Mouse (Mus musculus): Measurements from ENCODE around the gene Gm4353. TPM values are rescaled to one million over a fixed set of nuclear protein-coding genes. Genes with fewer than 3 reads are reported as not detected.
A peak's percentile ranks its signal among the peaks of the same experiment; 100 is the strongest.

Gm4353 gene
- polyA plus RNA-seq, 2 experiments, result 0.51 to 0.57 TPM

DNA sequence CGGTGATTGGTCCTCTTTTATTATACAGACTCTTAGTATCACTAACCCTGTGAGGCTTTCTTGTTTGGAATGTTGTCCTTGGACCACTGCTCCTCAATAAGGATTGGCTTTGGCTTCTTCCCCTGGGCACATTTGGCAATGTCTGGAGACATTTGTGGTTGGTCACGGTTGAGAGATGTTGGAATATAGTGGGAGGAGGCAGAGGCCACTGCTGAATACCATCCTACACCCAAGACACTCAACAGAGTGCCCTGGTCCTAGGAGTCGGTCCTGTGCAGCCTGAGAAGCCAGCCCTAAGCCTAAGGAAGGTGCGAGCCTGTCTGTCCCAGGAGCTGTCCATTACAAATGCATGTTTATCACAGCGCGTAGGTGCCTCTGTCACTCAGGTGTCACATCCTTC is 27.1 kb upstream of the Gm4353 start:
- H3K9me3 ChIP-seq (ENCODE audit: control insufficient read depth, low read length), result no peaks in the 10 kb centered on the region
- H3K4me3 ChIP-seq (ENCODE audit: insufficient read depth in 1 of 2, low read depth in 2 of 2, low read length in 2 of 2), result no peak overlapping the region
- H3K27ac ChIP-seq, result no peak overlapping the region
- 71% methylated on average over 6 of the region's 6 CpGs for WGBS (ENCODE audit: insufficient replicate concordance)
- H3K9ac ChIP-seq (replicated peaks), result no peak overlapping the region
- ATAC-seq (ENCODE audit: insufficient read depth), result no peak
- H3K36me3 ChIP-seq (replicated peaks; ENCODE audit: control insufficient read depth, insufficient read depth, low read depth), result no peaks in the 10 kb centered on the region
- TF ChIP-seq EP300 (IDR thresholded peaks at IDR 0.05; ENCODE audit: low read depth), result no peak
- H3K4me2 ChIP-seq (ENCODE audit: low read depth), result no peak overlapping the region
- DNase-seq (ENCODE audit: low read depth in 3 of 3, low spot score in 3 of 3), result no peak
- H3K27me3 ChIP-seq (ENCODE audit: control insufficient read depth, insufficient read depth, low read length), result no peaks in the 10 kb centered on the region
- H3K4me1 ChIP-seq (replicated peaks; ENCODE audit: control insufficient read depth in 2 of 2, insufficient read depth in 2 of 2, low read length in 1 of 2), result no peaks in the 10 kb centered on the region

DNA sequence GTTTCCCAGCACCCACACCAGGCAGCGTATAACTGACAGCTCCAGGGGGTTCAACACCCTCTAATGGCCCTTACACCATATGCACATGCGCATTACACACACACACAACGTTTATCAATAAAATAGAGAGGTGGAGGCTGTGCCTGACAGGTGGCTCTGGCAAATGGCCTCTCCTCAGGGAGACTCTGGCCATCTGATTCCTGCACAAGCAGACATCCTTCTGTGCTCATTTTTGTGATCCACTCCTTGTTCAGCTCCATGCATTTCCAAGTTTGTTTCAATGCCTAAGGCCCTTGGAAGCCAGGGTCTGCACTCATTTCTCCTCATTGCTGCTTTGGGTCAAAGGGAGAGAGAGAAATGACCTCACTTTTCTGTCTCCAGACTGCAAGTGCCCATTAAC is 26.2 kb upstream of the Gm4353 start:
- no peak overlapping the region for H3K27ac ChIP-seq
- 58% methylated on average over 3 of the region's 3 CpGs for WGBS (ENCODE audit: insufficient replicate concordance)

DNA sequence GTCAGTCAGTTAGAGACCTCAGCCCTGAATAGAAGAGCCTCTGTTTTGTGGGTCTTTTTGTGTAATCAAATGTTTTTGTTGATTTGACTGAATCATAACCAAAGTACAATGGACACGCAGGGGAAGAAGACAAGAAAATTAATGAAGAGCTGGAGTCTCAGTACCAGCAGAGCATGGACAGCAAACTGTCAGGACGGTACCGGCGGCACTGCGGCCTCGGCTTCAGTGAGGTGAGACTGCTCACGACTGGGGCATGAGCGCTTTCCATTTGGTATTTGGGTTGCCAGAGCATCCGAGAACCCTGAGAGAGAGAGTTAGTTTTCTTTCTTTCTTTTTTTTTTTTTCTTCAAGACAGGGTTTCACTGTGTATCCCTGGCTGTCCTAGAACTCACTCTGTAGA is 18.7 kb upstream of the Gm4353 start:
- Histone ChIP-seq H3K9ac (replicated peaks) (no peak overlapping the region), H3K9me3 (ENCODE audit: control insufficient read depth, low read length) (no peaks in the 10 kb centered on the region), H3K27me3 (ENCODE audit: control insufficient read depth, insufficient read depth, low read length) (no peaks in the 10 kb centered on the region), H3K4me3 (ENCODE audit: insufficient read depth in 1 of 2, low read depth in 2 of 2, low read length in 2 of 2) (no peak overlapping the region), H3K27ac (no peak overlapping the region), H3K4me2 (ENCODE audit: low read depth) (no peak overlapping the region), H3K36me3 (replicated peaks; ENCODE audit: control insufficient read depth, insufficient read depth, low read depth) (peaks cover 32% of the 10 kb centered on the region), H3K4me1 (replicated peaks; ENCODE audit: control insufficient read depth in 2 of 2, insufficient read depth in 2 of 2, low read length in 1 of 2) (0 out of 4 replicates have a peak, but pooled peaks cover 0 to under 1% of the 10 kb centered on the region in 2 experiments)
- DNase-seq (ENCODE audit: low read depth in 3 of 3, low spot score in 3 of 3), result no peak
- TF ChIP-seq CTCF (IDR thresholded peaks at IDR 0.05; ENCODE audit: low read depth), result no peak
- no peak for TF ChIP-seq EP300 (IDR thresholded peaks at IDR 0.05; ENCODE audit: low read depth)
- no peak for ATAC-seq (ENCODE audit: insufficient read depth)
- 84% methylated on average over 9 of the region's 9 CpGs for WGBS (ENCODE audit: insufficient replicate concordance)

More for the DNA sequence above, 26.2 kb upstream of the Gm4353 start:
- H3K4me1 ChIP-seq (replicated peaks; ENCODE audit: control insufficient read depth in 2 of 2, insufficient read depth in 2 of 2, low read length in 1 of 2), result no peaks in the 10 kb centered on the region
- ATAC-seq (ENCODE audit: insufficient read depth) (no peak), DNase-seq (ENCODE audit: low read depth in 3 of 3, low spot score in 3 of 3) (no peak)
- no peaks in the 10 kb centered on the region for H3K9me3 ChIP-seq (ENCODE audit: control insufficient read depth, low read length)
- H3K9ac ChIP-seq (replicated peaks), result no peak overlapping the region
- H3K27me3 ChIP-seq (ENCODE audit: control insufficient read depth, insufficient read depth, low read length), result no peaks in the 10 kb centered on the region
- no peak for TF ChIP-seq EP300 (IDR thresholded peaks at IDR 0.05; ENCODE audit: low read depth)
- TF ChIP-seq CTCF (IDR thresholded peaks at IDR 0.05; ENCODE audit: low read depth), result no peak
- no peak overlapping the region for H3K4me3 ChIP-seq (ENCODE audit: insufficient read depth in 1 of 2, low read depth in 2 of 2, low read length in 2 of 2)
- no peak overlapping the region for H3K4me2 ChIP-seq (ENCODE audit: low read depth)
- no peaks in the 10 kb centered on the region for H3K36me3 ChIP-seq (replicated peaks; ENCODE audit: control insufficient read depth, insufficient read depth, low read depth)

DNA sequence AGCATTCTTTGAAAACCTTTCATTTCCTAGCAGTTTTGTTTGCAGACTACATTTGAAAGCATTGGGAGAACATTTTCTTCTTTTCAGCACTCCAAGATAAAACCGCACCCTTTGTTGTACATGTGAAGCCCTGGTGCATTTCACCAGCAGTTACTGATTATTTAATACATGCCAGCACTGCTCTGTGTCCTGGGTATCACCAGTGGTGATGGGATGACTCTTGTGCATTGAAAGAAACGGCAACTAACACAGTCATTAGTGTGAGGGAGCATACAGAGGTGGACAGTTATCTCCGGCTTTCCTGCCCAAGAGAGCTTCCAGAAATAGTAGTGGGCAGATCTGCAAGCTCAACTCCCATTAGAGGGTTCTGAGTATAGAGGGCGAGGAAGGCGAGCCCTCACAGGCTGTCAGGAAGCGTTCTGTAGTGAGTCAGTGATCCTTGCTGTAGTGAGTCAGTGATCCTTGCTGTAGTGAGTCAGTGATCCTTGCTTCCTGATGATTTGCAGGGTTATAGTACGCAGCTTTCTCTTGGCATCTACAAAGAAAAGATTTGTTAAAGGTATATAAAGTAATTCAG is 15.6 kb upstream of the Gm4353 start:
- peaks cover 10 to 11% of the 10 kb centered on the region in 2 experiments for H3K4me1 ChIP-seq (replicated peaks; ENCODE audit: control insufficient read depth in 2 of 2, insufficient read depth in 2 of 2, low read length in 1 of 2)
- no peak for ATAC-seq (ENCODE audit: insufficient read depth)
- no peak for TF ChIP-seq EP300 (IDR thresholded peaks at IDR 0.05; ENCODE audit: low read depth)
- no peak for TF ChIP-seq CTCF (IDR thresholded peaks at IDR 0.05; ENCODE audit: low read depth)
- peaks cover 27% of the 10 kb centered on the region for H3K36me3 ChIP-seq (replicated peaks; ENCODE audit: control insufficient read depth, insufficient read depth, low read depth)
- DNase-seq (ENCODE audit: low read depth in 3 of 3, low spot score in 3 of 3), result no peak
- WGBS (ENCODE audit: insufficient replicate concordance), result 73% methylated on average over 7 of the region's 7 CpGs
- no peak overlapping the region for H3K9ac ChIP-seq (replicated peaks)
- H3K27me3 ChIP-seq (ENCODE audit: control insufficient read depth, insufficient read depth, low read length), result no peaks in the 10 kb centered on the region
- no peaks in the 10 kb centered on the region for H3K9me3 ChIP-seq (ENCODE audit: control insufficient read depth, low read length)
- H3K4me2 ChIP-seq (ENCODE audit: low read depth), result no peak overlapping the region
- no peak overlapping the region for H3K27ac ChIP-seq
- no peak overlapping the region for H3K4me3 ChIP-seq (ENCODE audit: insufficient read depth in 1 of 2, low read depth in 2 of 2, low read length in 2 of 2)

DNA sequence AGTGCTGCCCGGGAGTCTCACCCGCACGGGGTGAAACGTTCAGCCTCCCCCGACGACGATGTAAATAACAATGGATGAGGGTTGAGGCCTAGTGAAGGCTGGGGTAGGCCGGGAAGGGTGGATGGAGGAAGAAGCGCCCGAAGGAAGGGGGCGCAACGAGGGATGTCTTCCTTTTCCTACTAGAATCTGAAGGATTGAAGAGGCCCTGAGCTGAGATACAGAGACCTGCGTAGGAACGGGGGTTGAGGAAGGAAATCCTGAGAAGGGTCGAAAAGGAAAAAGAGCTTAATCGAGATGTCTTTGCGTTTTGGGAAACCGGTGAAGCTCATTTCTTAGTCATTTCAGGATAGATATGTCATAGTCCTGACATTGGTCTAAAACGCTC is 9.0 kb upstream of the Gm4353 start:
- Histone ChIP-seq H3K4me2 (ENCODE audit: low read depth) (peak overlapping the region; percentile 89), H3K9ac (replicated peaks) (peak overlapping the region; percentile 94), H3K27ac (peak overlapping the region; percentile 62), H3K4me1 (replicated peaks; ENCODE audit: control insufficient read depth in 2 of 2, insufficient read depth in 2 of 2, low read length in 1 of 2) (peaks cover 19 to 24% of the 10 kb centered on the region in 2 experiments), H3K4me3 (ENCODE audit: insufficient read depth in 1 of 2, low read depth in 2 of 2, low read length in 2 of 2) (peak overlapping the region; percentile 90 to 99), H3K36me3 (replicated peaks; ENCODE audit: control insufficient read depth, insufficient read depth, low read depth) (no peaks in the 10 kb centered on the region), H3K9me3 (ENCODE audit: control insufficient read depth, low read length) (no peaks in the 10 kb centered on the region), H3K27me3 (ENCODE audit: control insufficient read depth, insufficient read depth, low read length) (no peaks in the 10 kb centered on the region; the same call in 1 of the 2 replicates)
- WGBS (ENCODE audit: insufficient replicate concordance), result under 1% methylated on average over 19 of the region's 19 CpGs
- peak in 1 of 3 experiments; percentile 28 for DNase-seq (ENCODE audit: low read depth in 3 of 3, low spot score in 3 of 3)
- peak; percentile 79 for ATAC-seq (ENCODE audit: insufficient read depth)
- peak; percentile 17; the same call in 1 of the 2 replicates for TF ChIP-seq CTCF (IDR thresholded peaks at IDR 0.05; ENCODE audit: low read depth)
- TF ChIP-seq EP300 (IDR thresholded peaks at IDR 0.05; ENCODE audit: low read depth), result 0 out of 2 replicates have a peak, but pooled peaks have one; percentile 3
